Mouse (Mus musculus) thymus, adult 2 months (tissue): Measurements from ENCODE around the gene Tbx19. TPM values are rescaled to one million over a fixed set of nuclear protein-coding genes. Genes with fewer than 3 reads are reported as not detected.

Experiments
- DNase-seq: peaks from one replicate; pipeline ENCODE4 v3.0.0; 2021
- H3K27ac ChIP-seq: fragments of 200-500 bp; 2 replicates; pipeline ENCODE4 v1.5.1; 2012; ENCODE audit warnings: low read length, control low read depth; ENCODE audit not compliant: control insufficient read depth, insufficient read depth
- H3K27me3 ChIP-seq: fragments of 200-500 bp; 2 replicates; pipeline ENCODE4 v1.6.1; 2012; ENCODE audit warnings: mild to moderate bottlenecking, low read length, moderate library complexity, mixed read lengths; ENCODE audit not compliant: control insufficient read depth, insufficient read depth
- H3K36me3 ChIP-seq: fragments of 200-500 bp; 2 replicates; pipeline ENCODE4 v1.6.1; 2012; ENCODE audit warnings: mild to moderate bottlenecking, low read length, moderate library complexity; ENCODE audit not compliant: control insufficient read depth, insufficient read depth
- H3K4me1 ChIP-seq: fragments of 200-500 bp; replicated peaks from 2 replicates; pipeline ENCODE4 v1.6.1; 2012; ENCODE audit warnings: low read length; ENCODE audit not compliant: control insufficient read depth, insufficient read depth
- H3K4me3 ChIP-seq: fragments of 200-500 bp; 2 replicates; pipeline ENCODE4 v1.5.1; 2012; ENCODE audit warnings: mild to moderate bottlenecking, low read length, control low read depth, moderate library complexity; ENCODE audit not compliant: control insufficient read depth, insufficient read depth
- CTCF ChIP-seq: fragments of 200-500 bp; IDR thresholded peaks from 2 replicates; pipeline ENCODE4 v1.5.1; 2012; ENCODE audit warnings: mild to moderate bottlenecking, control low read depth, low read length, moderate library complexity, borderline replicate concordance; ENCODE audit not compliant: control insufficient read depth, poor library complexity, insufficient read depth; ENCODE audit errors: extremely low read depth
- POLR2A ChIP-seq: fragments of 200-500 bp; IDR thresholded peaks from 2 replicates; pipeline ENCODE4 v1.6.1; 2012; ENCODE audit warnings: mild to moderate bottlenecking, low read length, control low read depth, moderate library complexity; ENCODE audit not compliant: control insufficient read depth, poor library complexity, insufficient read depth; ENCODE audit errors: extremely low read depth
- WGBS: fragments of 180-500 bp; shearing (Covaris S2); methylation state at CpG from one replicate; pipeline ENCODE4 v1.1.7; 2018; 5-methylcytosine and 5-hydroxymethylcytosine counted together
- polyA plus RNA-seq: library from polyadenylated mRNA; depleted of rRNA; stranded (reverse); fragments of >200 nt; gene quantifications from 2 replicates; pipeline ENCODE4 v1.2.3, GENCODE M21; 2012; rRNA removed

Gene Tbx19
- polyA plus RNA-seq = 9.6 and 10.3 TPM in 2 replicates

- H3K27ac ChIP-seq = no peak within 1 kb of the TSS
- H3K27me3 ChIP-seq = no peaks in the 10 kb centered on the region
- WGBS = 92% methylated on average over 8 of the region's 8 CpGs
- no peaks in the 10 kb centered on the region for H3K36me3 ChIP-seq
- H3K4me1 ChIP-seq = peaks cover 18% of the 10 kb centered on the region
- TF ChIP-seq CTCF (no peak), POLR2A (no peak)
- DNase-seq = no peak
- no peak within 1 kb of the TSS for H3K4me3 ChIP-seq
These were observed at the start of gene Tbx19 for GRCm38 (mm10) chr1:165160723-165161405. TSS of gene Tbx19 (minus strand) at chr1:165160773.

GRCm38 (mm10) chr1:165205591-165205990, 45.0 kb upstream of the Tbx19 start:
- WGBS = 57% methylated on average over 2 of the region's 2 CpGs

GRCm38 (mm10) chr1:165203488-165204035, 43.0 kb upstream of the Tbx19 start:
- WGBS = 40% methylated on average over 2 of the region's 2 CpGs
- no peak for DNase-seq
- no peak overlapping the region for H3K27ac ChIP-seq
- no peak for TF ChIP-seq POLR2A
- TF ChIP-seq CTCF = no peak
- no peaks in the 10 kb centered on the region for H3K36me3 ChIP-seq
- no peaks in the 10 kb centered on the region for H3K27me3 ChIP-seq
- no peaks in the 10 kb centered on the region for H3K4me1 ChIP-seq
- H3K4me3 ChIP-seq = no peak overlapping the region

More at GRCm38 (mm10) chr1:165205591-165205990, 45.0 kb upstream of the Tbx19 start:
- H3K27ac ChIP-seq = no peak overlapping the region; the same call in 1 of the 2 replicates
- TF ChIP-seq CTCF (no peak), POLR2A (no peak)
- no peak for DNase-seq
- no peak overlapping the region for H3K4me3 ChIP-seq
- no peaks in the 10 kb centered on the region for H3K36me3 ChIP-seq
- no peaks in the 10 kb centered on the region for H3K27me3 ChIP-seq
- H3K4me1 ChIP-seq = no peaks in the 10 kb centered on the region

- no peak for TF ChIP-seq POLR2A
- no peak for TF ChIP-seq CTCF
- no peak overlapping the region for H3K4me3 ChIP-seq
- H3K4me1 ChIP-seq = no peaks in the 10 kb centered on the region
- no peak for DNase-seq
- H3K27ac ChIP-seq = no peak overlapping the region
- H3K27me3 ChIP-seq = no peaks in the 10 kb centered on the region
- WGBS = 93% methylated on average over 4 of the region's 4 CpGs
- H3K36me3 ChIP-seq = no peaks in the 10 kb centered on the region
These were observed 41.0 kb upstream of the Tbx19 start for GRCm38 (mm10) chr1:165201445-165202012.

- 85% methylated on average over 8 of the region's 8 CpGs for WGBS
- Histone ChIP-seq H3K27me3 (no peaks in the 10 kb centered on the region), H3K4me3 (no peak overlapping the region), H3K36me3 (no peaks in the 10 kb centered on the region), H3K4me1 (no peaks in the 10 kb centered on the region), H3K27ac (no peak overlapping the region)
- DNase-seq = no peak
- TF ChIP-seq POLR2A (no peak), CTCF (no peak)
These were observed 40.2 kb upstream of the Tbx19 start for GRCm38 (mm10) chr1:165200748-165201147.

DNA sequence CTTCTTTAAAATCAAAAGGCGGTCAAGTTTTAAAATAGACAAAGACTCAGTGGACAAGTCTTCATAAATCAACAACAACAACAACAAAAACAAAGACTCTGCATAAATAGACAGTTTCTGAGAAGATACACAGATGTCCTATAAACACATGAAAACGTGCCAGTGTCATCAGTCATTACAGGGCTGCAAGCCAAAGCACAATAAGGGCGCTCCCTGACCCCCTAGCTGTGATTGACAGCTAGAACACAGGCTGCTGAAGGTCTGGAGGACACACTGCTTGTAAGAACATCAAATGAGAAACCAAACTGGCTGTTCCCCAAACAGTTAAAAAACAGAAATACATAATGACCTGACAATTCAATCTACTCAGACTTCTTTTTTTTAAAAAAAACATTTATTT, 39.1 kb upstream of the Tbx19 start:
- 86% methylated on average over 3 of the region's 3 CpGs for WGBS
- Histone ChIP-seq H3K27me3 (no peaks in the 10 kb centered on the region), H3K4me3 (no peak overlapping the region), H3K27ac (no peak overlapping the region), H3K36me3 (no peaks in the 10 kb centered on the region), H3K4me1 (no peaks in the 10 kb centered on the region)
- no peak for DNase-seq
- no peak for TF ChIP-seq CTCF

- 96% methylated on average over 1 of the region's 1 CpGs for WGBS
- Histone ChIP-seq H3K27ac (no peak overlapping the region), H3K4me3 (no peak overlapping the region)
These were observed 38.4 kb upstream of the Tbx19 start for GRCm38 (mm10) chr1:165198951-165199350.

More at GRCm38 (mm10) chr1:165198951-165199350, 38.4 kb upstream of the Tbx19 start:
- Histone ChIP-seq H3K4me1 (no peaks in the 10 kb centered on the region), H3K36me3 (no peaks in the 10 kb centered on the region), H3K27me3 (no peaks in the 10 kb centered on the region)
- no peak for DNase-seq
- TF ChIP-seq POLR2A (no peak), CTCF (no peak)
